Mouse (Mus musculus): Measurements from ENCODE around the gene Pax5.
A peak's percentile ranks its signal among the peaks of the same experiment; 100 is the strongest.

Gene Pax5

GRCm38 (mm10) chr4:44600875-44601274 is 109.4 kb downstream of the Pax5 start:
- DNase-seq (ENCODE audit: low spot score) = peak; percentile 33

- no peak for DNase-seq (ENCODE audit: low spot score)
Observed at GRCm38 (mm10) chr4:44597965-44598364, 112.3 kb downstream of the Pax5 start.

- DNase-seq (ENCODE audit: low spot score) = no peak
Observed at GRCm38 (mm10) chr4:44593091-44593490, 117.2 kb downstream of the Pax5 start.

GRCm38 (mm10) chr4:44582687-44583086 is 127.6 kb downstream of the Pax5 start:
- DNase-seq (ENCODE audit: low spot score) = no peak

GRCm38 (mm10) chr4:44578591-44578990 is 131.7 kb downstream of the Pax5 start:
- DNase-seq (ENCODE audit: low spot score) = no peak

- peak; percentile 49 for DNase-seq (ENCODE audit: low spot score)
Observed at GRCm38 (mm10) chr4:44577293-44577692, 133.0 kb downstream of the Pax5 start.

GRCm38 (mm10) chr4:44576786-44577185 is 133.5 kb downstream of the Pax5 start:
- no peak for DNase-seq (ENCODE audit: low spot score)

- DNase-seq (ENCODE audit: low spot score) = no peak
Observed at GRCm38 (mm10) chr4:44573017-44573416, 137.3 kb downstream of the Pax5 start.

- DNase-seq (ENCODE audit: low spot score) = no peak
Observed at GRCm38 (mm10) chr4:44572373-44572772, 137.9 kb downstream of the Pax5 start.

- DNase-seq (ENCODE audit: low spot score) = no peak
Observed at GRCm38 (mm10) chr4:44569138-44569537, 141.1 kb downstream of the Pax5 start.

- DNase-seq (ENCODE audit: low spot score) = no peak
Observed at GRCm38 (mm10) chr4:44568666-44569065, 141.6 kb downstream of the Pax5 start.

- DNase-seq (ENCODE audit: low spot score) = no peak
Observed at GRCm38 (mm10) chr4:44566401-44566800, 143.9 kb downstream of the Pax5 start.

- no peak for DNase-seq (ENCODE audit: low spot score)
Observed at GRCm38 (mm10) chr4:44565126-44566082, 144.9 kb downstream of the Pax5 start.

- DNase-seq (ENCODE audit: low spot score) = peak; percentile 78
Observed at GRCm38 (mm10) chr4:44564602-44565001, 145.7 kb downstream of the Pax5 start.

GRCm38 (mm10) chr4:44560956-44561355 is 149.3 kb downstream of the Pax5 start:
- DNase-seq (ENCODE audit: low spot score) = no peak

- no peak for DNase-seq (ENCODE audit: low spot score)
Observed at GRCm38 (mm10) chr4:44558564-44558955, 151.7 kb downstream of the Pax5 start.

GRCm38 (mm10) chr4:44557815-44558563 is 152.3 kb downstream of the Pax5 start:
- DNase-seq (ENCODE audit: low spot score) = peak; percentile 41

- no peak for DNase-seq (ENCODE audit: low spot score)
Observed at GRCm38 (mm10) chr4:44556586-44557281, 153.6 kb downstream of the Pax5 start.

GRCm38 (mm10) chr4:44555576-44555975 is 154.7 kb downstream of the Pax5 start:
- DNase-seq (ENCODE audit: low spot score) = no peak

- DNase-seq (ENCODE audit: low spot score) = no peak
Observed at GRCm38 (mm10) chr4:44551470-44551869, 158.8 kb downstream of the Pax5 start.

GRCm38 (mm10) chr4:44549029-44549428 is 161.3 kb downstream of the Pax5 start:
- no peak for DNase-seq (ENCODE audit: low spot score)

- no peak for DNase-seq (ENCODE audit: low spot score)
Observed at GRCm38 (mm10) chr4:44545669-44546068, 164.6 kb downstream of the Pax5 start.

Measured in layer of hippocampus, adult 11-12 months (tissue).